Mouse (Mus musculus): ENCODE measurements around the gene Fyttd1.

- TF ChIP-seq POLR2A (IDR thresholded peaks at IDR 0.05; ENCODE audit: borderline replicate concordance, insufficient read depth, low read length) (no peak), CTCF (IDR thresholded peaks at IDR 0.05; ENCODE audit: borderline replicate concordance, insufficient read depth, low read depth, low read length) (no peak)
Measured at GRCm38 (mm10) chr16:32858771-32859636, 18.3 kb upstream of the Fyttd1 start.

All from cerebellum, adult 2 months (tissue).